Mouse (Mus musculus): Measurements from ENCODE around the gene Ipo9. TPM values are rescaled to one million over a fixed set of nuclear protein-coding genes. Genes with fewer than 3 reads are reported as not detected.

The Ipo9 gene
- total and polyA plus RNA-seq, 3 experiments, result 27.4 to 56.2 TPM; not detected in 1

GRCm38 (mm10) chr1:135467462-135467861 is 37.2 kb upstream of the Ipo9 start:
- peaks cover 0 to 3% of the 10 kb centered on the region in 2 experiments; a peak in 1 of 4 replicates for H3K36me3 ChIP-seq (ENCODE audit: control insufficient read depth in 1 of 2, insufficient read depth in 2 of 2, low read length in 2 of 2)
- no peaks in the 10 kb centered on the region for H3K9me3 ChIP-seq (replicated peaks; ENCODE audit: insufficient read depth, low read length)
- H3K4me1 ChIP-seq (ENCODE audit: control insufficient read depth in 1 of 2, insufficient read depth in 2 of 2, low read length in 2 of 2), result peaks cover 0 to 11% of the 10 kb centered on the region in 2 experiments; a peak in 2 of 4 replicates
- DNase-seq (ENCODE audit: low read depth, low spot score), result no peak
- TF ChIP-seq ELF1 (IDR thresholded peaks at IDR 0.05; ENCODE audit: low read depth, low read length), result no peak
- no peak for TF ChIP-seq SIN3A (IDR thresholded peaks at IDR 0.05; ENCODE audit: low read length)
- no peak for TF ChIP-seq TCF12 (IDR thresholded peaks at IDR 0.05; ENCODE audit: low read depth, low read length)
- no peak for TF ChIP-seq HCFC1 (IDR thresholded peaks at IDR 0.05; ENCODE audit: low read depth, low read length)
- TF ChIP-seq RCOR1 (IDR thresholded peaks at IDR 0.05; ENCODE audit: low read depth, low read length), result no peak
- no peak for TF ChIP-seq JUND (IDR thresholded peaks at IDR 0.05; ENCODE audit: low read depth, low read length)
- TF ChIP-seq ZC3H11A (IDR thresholded peaks at IDR 0.05; ENCODE audit: low read depth, low read length), result no peak
- TF ChIP-seq TBP (IDR thresholded peaks at IDR 0.05; ENCODE audit: low read depth, low read length), result no peak
- TF ChIP-seq POLR2AphosphoS2 (IDR thresholded peaks at IDR 0.05; ENCODE audit: low read length), result no peak
- TF ChIP-seq UBTF (IDR thresholded peaks at IDR 0.05; ENCODE audit: borderline replicate concordance, insufficient read depth, low read depth, low read length), result no peak
- no peak for TF ChIP-seq ZKSCAN1 (IDR thresholded peaks at IDR 0.05; ENCODE audit: low read depth, low read length)
- TF ChIP-seq E2F4 (IDR thresholded peaks at IDR 0.05; ENCODE audit: borderline replicate concordance, low read depth, low read length), result no peak
- no peak for TF ChIP-seq USF1 (IDR thresholded peaks at IDR 0.05; ENCODE audit: low read depth, low read length)
- no peaks in the 10 kb centered on the region for H3K27me3 ChIP-seq (ENCODE audit: control insufficient read depth in 1 of 2, insufficient read depth in 2 of 2, low read length in 2 of 2)
- H3K79me2 ChIP-seq (ENCODE audit: control insufficient read depth, insufficient read depth, low read length, poor library complexity), result no peaks in the 10 kb centered on the region
- H3K9ac ChIP-seq (ENCODE audit: control insufficient read depth, low read depth, low read length, poor library complexity, severe bottlenecking), result no peak overlapping the region
- no peak overlapping the region for H3K27ac ChIP-seq (ENCODE audit: control insufficient read depth, low read depth, low read length)
- H3K4me3 ChIP-seq (ENCODE audit: control insufficient read depth in 1 of 2, insufficient read depth in 1 of 2, low read depth in 2 of 2, low read length in 2 of 2), result no peak overlapping the region

- peaks cover 0 to 3% of the 10 kb centered on the region in 2 experiments; a peak in 1 of 4 replicates for H3K36me3 ChIP-seq (ENCODE audit: control insufficient read depth in 1 of 2, insufficient read depth in 2 of 2, low read length in 2 of 2)
- DNase-seq (ENCODE audit: low read depth, low spot score), result peak; percentile 82
These were observed 36.6 kb upstream of the Ipo9 start for GRCm38 (mm10) chr1:135466935-135467334.

More at GRCm38 (mm10) chr1:135466935-135467334, 36.6 kb upstream of the Ipo9 start:
- Histone ChIP-seq H3K27ac (ENCODE audit: control insufficient read depth, low read depth, low read length) (no peak overlapping the region), H3K79me2 (ENCODE audit: control insufficient read depth, insufficient read depth, low read length, poor library complexity) (no peaks in the 10 kb centered on the region), H3K9me3 (replicated peaks; ENCODE audit: insufficient read depth, low read length) (no peaks in the 10 kb centered on the region), H3K27me3 (ENCODE audit: control insufficient read depth in 1 of 2, insufficient read depth in 2 of 2, low read length in 2 of 2) (no peaks in the 10 kb centered on the region), H3K4me1 (ENCODE audit: control insufficient read depth in 1 of 2, insufficient read depth in 2 of 2, low read length in 2 of 2) (peaks cover 0 to 11% of the 10 kb centered on the region in 2 experiments; a peak in 2 of 4 replicates), H3K9ac (ENCODE audit: control insufficient read depth, low read depth, low read length, poor library complexity, severe bottlenecking) (no peak overlapping the region), H3K4me3 (ENCODE audit: control insufficient read depth in 1 of 2, insufficient read depth in 1 of 2, low read depth in 2 of 2, low read length in 2 of 2) (peak overlapping the region in 1 of 2 experiments; percentile 2; a peak in 1 of 4 replicates)
- peak; percentile 53; the same call in 1 of the 2 replicates for TF ChIP-seq TBP (IDR thresholded peaks at IDR 0.05; ENCODE audit: low read depth, low read length)
- no peak for TF ChIP-seq RCOR1 (IDR thresholded peaks at IDR 0.05; ENCODE audit: low read depth, low read length)
- TF ChIP-seq MAZ (IDR thresholded peaks at IDR 0.05; ENCODE audit: low read depth, low read length), result no peak
- no peak for TF ChIP-seq POLR2AphosphoS2 (IDR thresholded peaks at IDR 0.05; ENCODE audit: low read length)
- TF ChIP-seq EP300 (IDR thresholded peaks at IDR 0.05; ENCODE audit: low read depth in 1 of 2, low read length in 2 of 2), result 0 out of 4 replicates have a peak, but pooled peaks of 1 of the 2 experiments have one; percentile 8
- no peak for TF ChIP-seq USF2 (IDR thresholded peaks at IDR 0.05; ENCODE audit: borderline replicate concordance in 1 of 2, insufficient read depth in 1 of 2, low read depth in 1 of 2, low read length in 2 of 2)
